Mouse (Mus musculus) kidney, postnatal 25 days (tissue): ENCODE measurements around the gene Mepce.

Source experiments
- DNase-seq, 2 experiments: peaks; one replicate each; pipeline ENCODE4 v3.0.0; 2021; ENCODE audit warnings: mixed read lengths in 2 of 2

The Mepce gene

GRCm38 (mm10) chr5:137786109-137786942 lies 1.1 kb downstream of the Mepce start:
- peak; percentile 99 for DNase-seq

- peak; percentile 19 to 60 for DNase-seq
Observed at GRCm38 (mm10) chr5:137785164-137786031, 2.1 kb downstream of the Mepce start.

- DNase-seq: peak in 1 of 2 experiments; percentile 47
Observed at GRCm38 (mm10) chr5:137784546-137784945, 2.9 kb downstream of the Mepce start.

GRCm38 (mm10) chr5:137783901-137784540 lies 3.4 kb downstream of the Mepce start:
- DNase-seq: no peak

GRCm38 (mm10) chr5:137782776-137783522 lies 4.5 kb downstream of the Mepce start:
- DNase-seq: no peak

GRCm38 (mm10) chr5:137781661-137782060 lies 5.8 kb downstream of the Mepce start:
- DNase-seq: no peak

GRCm38 (mm10) chr5:137779053-137779933 lies 8.2 kb downstream of the Mepce start:
- DNase-seq: peak; percentile 52 to 81

- peak; percentile 97 to 98 for DNase-seq
Observed at GRCm38 (mm10) chr5:137778635-137779034, 8.8 kb downstream of the Mepce start, which contains the start of gene Ppp1r35. Ppp1r35 (plus strand) TSS chr5:137778849.

GRCm38 (mm10) chr5:137777267-137777845 lies 10.1 kb downstream of the Mepce start:
- DNase-seq: no peak

- DNase-seq: peak; percentile 54 to 81
Observed at GRCm38 (mm10) chr5:137776408-137776918, 11.0 kb downstream of the Mepce start.

GRCm38 (mm10) chr5:137775587-137776290 lies 11.7 kb downstream of the Mepce start:
- no peak for DNase-seq

- DNase-seq: no peak
Observed at GRCm38 (mm10) chr5:137772755-137773154, 14.7 kb downstream of the Mepce start.

GRCm38 (mm10) chr5:137770709-137771108 lies 16.7 kb downstream of the Mepce start:
- DNase-seq: no peak

GRCm38 (mm10) chr5:137768475-137768874 lies 19.0 kb downstream of the Mepce start:
- DNase-seq: no peak

GRCm38 (mm10) chr5:137766270-137766669 lies 21.2 kb downstream of the Mepce start:
- no peak for DNase-seq

- DNase-seq: no peak
Observed at GRCm38 (mm10) chr5:137764609-137765340, 22.7 kb downstream of the Mepce start.

GRCm38 (mm10) chr5:137759971-137760412 lies 27.5 kb downstream of the Mepce start:
- DNase-seq: peak; percentile 91 to 96

- no peak for DNase-seq
Observed at GRCm38 (mm10) chr5:137758921-137759534, 28.4 kb downstream of the Mepce start.

GRCm38 (mm10) chr5:137757887-137758286 lies 29.6 kb downstream of the Mepce start:
- peak; percentile 38 to 72 for DNase-seq
